Mouse (Mus musculus) neural tube, postnatal 0 days (tissue): ENCODE data around the gene Cnga4. TPM values are rescaled to one million over a fixed set of nuclear protein-coding genes. Genes with fewer than 3 reads are reported as not detected.

ENCODE experiments used
- polyA plus RNA-seq: library from polyadenylated mRNA; unstranded; fragments of >200 nt; fragmentation: Nextera tagmentation; extraction: Ambion mirVana; gene quantifications from 2 replicates; pipeline ENCODE4 v1.2.1, GENCODE M21; 2015

Gene Cnga4
- polyA plus RNA-seq, result 0.13 and 0.18 TPM in 2 replicates

GRCm38 (mm10) chr7:105404268-105404667, at the start of gene Cnga4:
Gene Cnga4 (plus strand): TSS chr7:105404568.

DNA sequence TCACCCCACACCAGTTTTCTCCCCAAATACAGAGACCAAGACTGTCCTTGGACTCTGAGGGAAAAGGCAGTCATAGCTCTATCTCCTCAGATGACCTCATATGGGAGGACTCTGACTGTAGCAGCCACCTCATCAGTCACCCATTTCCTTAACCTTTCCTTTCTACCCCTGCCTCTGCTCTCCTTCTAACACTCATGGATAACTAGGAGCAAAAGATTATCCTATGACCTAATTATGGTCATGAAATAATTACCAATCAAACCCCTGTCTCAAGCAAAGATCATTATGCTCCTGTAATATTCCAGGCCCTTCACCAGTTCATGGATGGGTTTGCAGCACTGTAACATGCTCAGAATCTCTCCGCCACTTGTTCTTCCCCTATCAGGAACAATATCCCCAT, 36.4 kb upstream of the Cnga4 start, which contains the start of gene Olfr692:
Gene Olfr692, plus strand, starts transcription at position 301 of the 400 bp plus-strand sequence.

GRCm38 (mm10) chr7:105374866-105375265, 29.5 kb upstream of the Cnga4 start, which contains the start of gene Gm5901:
Gene Gm5901 (plus strand): TSS chr7:105375038.

DNA sequence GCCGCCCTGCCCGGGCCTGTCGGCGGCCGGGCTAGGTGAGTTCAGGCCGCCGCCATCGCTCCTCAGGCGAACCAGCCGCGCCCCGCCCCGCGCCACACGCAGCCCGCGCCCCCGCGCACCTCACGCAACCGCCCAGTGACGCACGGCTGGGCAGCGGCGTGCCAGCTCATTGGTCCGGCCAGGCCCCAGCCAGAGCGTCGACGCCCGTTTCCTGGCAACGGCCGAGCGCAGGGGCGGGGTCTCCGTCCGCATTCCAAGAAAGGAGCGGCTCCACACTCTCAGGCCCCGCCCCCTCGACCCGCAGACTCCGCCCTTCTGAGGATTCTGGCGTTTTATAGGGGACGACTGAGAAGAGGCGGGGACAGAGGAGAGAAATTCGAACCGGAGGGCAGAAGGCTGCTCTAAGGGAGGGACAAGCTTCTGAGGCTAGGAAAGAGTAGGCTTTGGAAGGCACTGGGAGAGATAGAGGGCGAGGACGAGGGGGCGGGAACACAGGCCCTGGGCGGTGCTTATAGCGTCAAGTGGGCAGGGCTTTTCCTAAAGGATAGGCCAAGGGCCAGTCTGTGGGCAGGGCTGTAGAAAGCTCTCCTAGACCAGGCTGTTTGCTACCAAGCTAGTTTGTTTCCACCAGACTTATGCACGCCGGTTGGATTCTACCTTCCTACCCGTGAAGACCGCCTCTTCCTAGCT, 4.3 kb upstream of the Cnga4 start, which contains the start of gene Fam160a2:
Gene Fam160a2, minus strand, starts transcription at position 120 of the 690 bp plus-strand sequence.

GRCm38 (mm10) chr7:105425424-105426043, 21.2 kb downstream of the Cnga4 start, which contains the start of gene Cckbr:
Gene Cckbr (plus strand): TSS chr7:105425731.

Other genes with a start within 250 kb of the Cnga4 start
- gene Olfr684, start 240.9 kb upstream of the Cnga4 start, polyA plus RNA-seq, result not detected in 2 replicates
- gene Olfr685, start 218.6 kb upstream of the Cnga4 start, polyA plus RNA-seq, result not detected in 2 replicates
- not detected in 2 replicates for gene Olfr686, start 197.1 kb upstream of the Cnga4 start, polyA plus RNA-seq
- gene Olfr688, start 116.5 kb upstream of the Cnga4 start, polyA plus RNA-seq, result not detected in 2 replicates
- 0.19 TPM in 1 of 2 replicates, not detected in the other for gene Olfr689, start 93.4 kb upstream of the Cnga4 start, polyA plus RNA-seq
- gene Olfr690, start 70.5 kb upstream of the Cnga4 start, polyA plus RNA-seq, result not detected in 2 replicates
- 0.24 and 0.31 TPM in 2 replicates for gene Olfr691, start 62.3 kb upstream of the Cnga4 start, polyA plus RNA-seq
- gene Olfr692, start 36.3 kb upstream of the Cnga4 start, polyA plus RNA-seq, result not detected in 2 replicates
- gene Gm5901, start 29.5 kb upstream of the Cnga4 start, polyA plus RNA-seq, result not detected in 2 replicates
- 29.2 and 36.0 TPM in 2 replicates for gene Fam160a2, start 4.5 kb upstream of the Cnga4 start, polyA plus RNA-seq
- gene Cckbr, start 21.2 kb downstream of the Cnga4 start, polyA plus RNA-seq, result 7.7 and 8.3 TPM in 2 replicates
- gene Cavin3, start 77.7 kb downstream of the Cnga4 start, polyA plus RNA-seq, result 51.8 and 63.3 TPM in 2 replicates
- gene Smpd1, start 149.8 kb downstream of the Cnga4 start, polyA plus RNA-seq, result 97.1 and 101 TPM in 2 replicates
- gene Apbb1, start 177.1 kb downstream of the Cnga4 start, polyA plus RNA-seq, result 260 and 295 TPM in 2 replicates
- 0.19 TPM in 1 of 2 replicates, not detected in the other for gene Hpx, start 195.6 kb downstream of the Cnga4 start, polyA plus RNA-seq
- gene Trim3, start 229.0 kb downstream of the Cnga4 start, polyA plus RNA-seq, result 95.8 and 110 TPM in 2 replicates
- gene Timm10b, start 235.5 kb downstream of the Cnga4 start, polyA plus RNA-seq, result 229 and 231 TPM in 2 replicates
- 75.6 and 81.8 TPM in 2 replicates for gene Arfip2, start 235.8 kb downstream of the Cnga4 start, polyA plus RNA-seq
- 18.2 and 25.6 TPM in 2 replicates for gene Gm45799, start 236.0 kb downstream of the Cnga4 start, polyA plus RNA-seq
- gene Dnhd1, start 246.3 kb downstream of the Cnga4 start, polyA plus RNA-seq, result 1.5 and 1.7 TPM in 2 replicates